Mouse (Mus musculus) ES-E14 (cell line): ENCODE measurements at regions not wholly inside any gene's neighbourhood (a gene's known extent, or its start where the extent isn't known, plus 50 kb on each side); places are given as distances from the start of the nearest gene placed in this dataset.

Source experiments
- DNase-seq: peaks from one replicate; pipeline ENCODE4 v3.0.0-alpha.2; 2013; ENCODE audit warnings: low read depth, low spot score
- H3K27ac ChIP-seq: 2 replicates; pipeline ENCODE4 v1.5.1; 2012; ENCODE audit warnings: low read depth, mild to moderate bottlenecking, low read length, moderate library complexity, mixed read lengths; ENCODE audit not compliant: poor library complexity, insufficient read depth, severe bottlenecking
- H3K36me3 ChIP-seq: 2 replicates; pipeline ENCODE4 v1.6.1; 2012; ENCODE audit warnings: mild to moderate bottlenecking, low read length, moderate library complexity, mixed read lengths; ENCODE audit not compliant: control insufficient read depth, poor library complexity, insufficient read depth, severe bottlenecking
- H3K4me1 ChIP-seq, 2 experiments: fragments of 150-350 bp in 1 of 2; sonication (generic) in 1 of 2; 2 replicates each; pipeline ENCODE4 v1.6.1; 2012; ENCODE audit warnings: low read length in 2 of 2, mild to moderate bottlenecking in 1 of 2, mixed read lengths in 1 of 2; ENCODE audit not compliant: control insufficient read depth in 2 of 2, insufficient read depth in 2 of 2, poor library complexity in 1 of 2
- H3K4me3 ChIP-seq, 2 experiments: fragments of 150-350 bp in 1 of 2; sonication (generic) in 1 of 2; 2 replicates each; pipeline ENCODE4 v1.5.1; 2012; ENCODE audit warnings: low read length in 2 of 2, low read depth in 1 of 2, mild to moderate bottlenecking in 1 of 2, mixed read lengths in 1 of 2; ENCODE audit not compliant: insufficient read depth in 1 of 2, poor library complexity in 1 of 2, severe bottlenecking in 1 of 2
- H3K9ac ChIP-seq: 2 replicates; pipeline ENCODE4 v1.6.1; 2012; ENCODE audit warnings: low read depth, mild to moderate bottlenecking, low read length, mixed read lengths; ENCODE audit not compliant: poor library complexity, insufficient read depth, severe bottlenecking
- H3K9me3 ChIP-seq: fragments of 150-350 bp; sonication (generic); 2 replicates; pipeline ENCODE4 v1.6.1; 2012; ENCODE audit warnings: low read depth, mild to moderate bottlenecking, low read length; ENCODE audit not compliant: control insufficient read depth, insufficient read depth
- CHD2 ChIP-seq: IDR thresholded peaks from 2 replicates; pipeline ENCODE4 v1.6.1; 2014; ENCODE audit warnings: mild to moderate bottlenecking, low read depth, low read length, inconsistent platforms
- HCFC1 ChIP-seq: IDR thresholded peaks from 2 replicates; pipeline ENCODE4 v1.6.1; 2012; ENCODE audit warnings: low read length, inconsistent platforms, borderline replicate concordance; ENCODE audit not compliant: insufficient read depth
- MAFK ChIP-seq: IDR thresholded peaks from 2 replicates; pipeline ENCODE4 v1.6.1; 2014; ENCODE audit warnings: mild to moderate bottlenecking, low read depth, low read length, inconsistent platforms; ENCODE audit not compliant: insufficient read depth
- ZC3H11A ChIP-seq: IDR thresholded peaks from 2 replicates; pipeline ENCODE4 v1.6.1; 2012; ENCODE audit warnings: low read depth, mild to moderate bottlenecking, inconsistent platforms, low read length, borderline replicate concordance
- ZNF384 ChIP-seq: IDR thresholded peaks from 2 replicates; pipeline ENCODE4 v1.6.1; 2012; ENCODE audit warnings: low read depth, low read length, inconsistent platforms
- in situ Hi-C, 2 experiments: fragments of 600-800 bp; cut with MboI; formaldehyde crosslinking; loops; one replicate each; pipeline ENCODE4 v1.15.1; 2025; ENCODE audit warnings: low sequenced_read_pairs in 2 of 2, inconsistent platforms in 1 of 2; ENCODE audit not compliant: unreplicated experiment in 2 of 2

DNA sequence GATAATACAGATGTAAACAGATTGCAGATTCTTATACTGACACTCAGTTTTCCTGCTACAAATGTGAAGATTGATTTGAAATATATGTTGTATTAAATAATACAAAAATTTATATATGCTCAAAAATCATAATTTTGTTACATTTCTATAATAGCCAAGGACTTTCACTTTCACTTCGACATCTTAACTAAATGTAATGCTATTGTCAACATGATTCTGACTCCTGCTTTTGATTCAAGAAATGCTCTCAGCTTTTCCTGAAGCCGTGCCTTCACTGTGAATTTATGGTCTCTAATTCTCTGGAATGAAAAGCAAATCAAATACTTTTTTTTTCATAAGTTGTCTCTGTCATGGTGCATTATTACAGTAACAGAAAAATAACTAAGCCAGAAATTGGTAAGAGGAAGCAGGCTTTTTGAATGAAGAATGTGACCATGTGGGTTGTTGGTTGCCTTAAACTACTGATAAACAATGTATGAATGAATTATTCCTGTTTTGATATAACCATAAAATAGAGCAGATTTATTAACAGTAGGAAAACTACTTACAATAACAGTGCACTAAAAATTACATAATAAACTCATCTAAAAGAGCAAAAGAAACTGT is 374.1 kb downstream of the Pdha2 start:
- H3K36me3 ChIP-seq, result no peaks in the 10 kb centered on the region
- no peaks in the 10 kb centered on the region for H3K9me3 ChIP-seq
- H3K9ac ChIP-seq, result no peak overlapping the region
- in situ Hi-C loops, result no loop called here
- H3K27ac ChIP-seq, result no peak overlapping the region
- H3K4me3 ChIP-seq, result no peak overlapping the region
- no peak for TF ChIP-seq ZNF384
- no peak for TF ChIP-seq HCFC1
- no peak for TF ChIP-seq CHD2
- TF ChIP-seq ZC3H11A, result no peak
- H3K4me1 ChIP-seq, result no peaks in the 10 kb centered on the region
- no peak for DNase-seq

DNA sequence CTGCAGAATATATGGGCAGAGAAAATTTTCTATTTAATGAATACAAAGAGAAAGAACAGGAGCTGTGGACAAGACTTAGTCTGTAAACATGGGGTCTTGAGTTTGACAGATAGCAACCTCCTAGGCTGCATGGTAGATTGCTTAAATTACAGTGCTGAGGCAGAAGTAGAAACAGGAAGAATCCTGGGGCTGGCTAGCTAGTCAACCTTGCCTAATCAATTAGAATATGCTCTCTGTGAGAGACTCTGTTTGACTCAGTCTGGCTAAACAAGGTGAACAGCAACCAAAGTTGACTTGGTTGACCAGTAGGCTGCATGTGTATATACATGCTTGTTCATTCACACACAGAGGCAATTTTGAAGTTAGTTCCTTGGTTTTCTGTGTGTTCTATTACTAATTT is 390.9 kb downstream of the Pdha2 start:
- no peaks in the 10 kb centered on the region for H3K9me3 ChIP-seq
- no peaks in the 10 kb centered on the region for H3K4me1 ChIP-seq
- in situ Hi-C loops, result no loop called here
- H3K4me3 ChIP-seq, result no peak overlapping the region
- no peak overlapping the region for H3K27ac ChIP-seq
- H3K9ac ChIP-seq, result no peak overlapping the region
- DNase-seq, result no peak
- TF ChIP-seq ZNF384, result no peak
- no peak for TF ChIP-seq HCFC1
- no peak for TF ChIP-seq MAFK
- TF ChIP-seq CHD2, result no peak
- no peak for TF ChIP-seq ZC3H11A
- no peaks in the 10 kb centered on the region for H3K36me3 ChIP-seq

DNA sequence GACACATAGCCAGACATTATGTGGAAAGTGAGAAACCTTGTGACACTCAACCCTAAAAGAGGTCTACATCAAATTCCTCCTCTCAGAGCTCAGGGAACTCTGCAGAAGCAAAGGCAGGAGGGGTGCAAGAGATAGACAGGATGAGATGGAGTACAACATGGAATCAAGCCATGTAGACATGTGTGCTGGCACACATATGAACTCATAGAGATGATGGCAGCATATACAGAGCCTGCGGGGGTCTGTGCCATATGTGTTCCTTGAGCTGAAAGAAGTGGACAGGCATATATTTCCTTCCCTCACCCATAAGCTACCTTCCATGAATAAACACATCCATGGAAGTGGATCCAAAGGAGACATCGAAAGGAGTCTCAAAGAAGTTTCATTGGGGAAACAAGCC is 406.6 kb downstream of the Pdha2 start:
- TF ChIP-seq MAFK, result no peak
- TF ChIP-seq CHD2, result no peak
- no peak for TF ChIP-seq ZC3H11A
- TF ChIP-seq ZNF384, result no peak
- TF ChIP-seq HCFC1, result no peak
- no peaks in the 10 kb centered on the region for H3K4me1 ChIP-seq
- in situ Hi-C loops, result no loop called here

DNA sequence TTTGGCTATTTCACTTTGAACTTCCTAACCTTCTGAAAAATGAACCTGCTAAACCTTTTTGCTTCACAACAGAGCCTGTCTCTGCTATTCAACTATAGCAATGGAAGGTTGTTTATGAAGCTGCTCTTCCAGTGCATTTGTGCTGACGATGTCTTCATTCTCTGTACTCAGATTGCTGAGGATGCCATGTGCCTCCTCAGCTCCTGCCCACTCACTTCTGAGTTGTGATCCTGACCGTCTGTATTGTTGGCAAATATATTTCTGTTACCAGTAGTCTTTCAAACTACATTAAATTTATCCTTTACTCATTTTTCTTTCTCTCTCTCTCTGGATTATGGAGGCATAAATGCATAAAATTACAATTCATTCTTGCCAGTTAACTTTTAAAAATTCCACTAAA is 419.2 kb downstream of the Pdha2 start:
- no peak overlapping the region for H3K27ac ChIP-seq
- H3K9me3 ChIP-seq, result no peaks in the 10 kb centered on the region
- no peaks in the 10 kb centered on the region for H3K36me3 ChIP-seq
- no peak for TF ChIP-seq MAFK
- TF ChIP-seq CHD2, result no peak
- TF ChIP-seq HCFC1, result no peak
- no peak for TF ChIP-seq ZC3H11A
- TF ChIP-seq ZNF384, result no peak
- no peak overlapping the region for H3K4me3 ChIP-seq
- H3K4me1 ChIP-seq, result no peaks in the 10 kb centered on the region
- in situ Hi-C loops, result no loop called here
- DNase-seq, result no peak
- no peak overlapping the region for H3K9ac ChIP-seq

More for the DNA sequence above, 406.6 kb downstream of the Pdha2 start:
- Histone ChIP-seq H3K9me3 (0 out of 2 replicates have a peak, but pooled peaks cover 2% of the 10 kb centered on the region), H3K27ac (no peak overlapping the region), H3K4me3 (no peak overlapping the region), H3K36me3 (no peaks in the 10 kb centered on the region), H3K9ac (no peak overlapping the region)
- DNase-seq, result no peak

DNA sequence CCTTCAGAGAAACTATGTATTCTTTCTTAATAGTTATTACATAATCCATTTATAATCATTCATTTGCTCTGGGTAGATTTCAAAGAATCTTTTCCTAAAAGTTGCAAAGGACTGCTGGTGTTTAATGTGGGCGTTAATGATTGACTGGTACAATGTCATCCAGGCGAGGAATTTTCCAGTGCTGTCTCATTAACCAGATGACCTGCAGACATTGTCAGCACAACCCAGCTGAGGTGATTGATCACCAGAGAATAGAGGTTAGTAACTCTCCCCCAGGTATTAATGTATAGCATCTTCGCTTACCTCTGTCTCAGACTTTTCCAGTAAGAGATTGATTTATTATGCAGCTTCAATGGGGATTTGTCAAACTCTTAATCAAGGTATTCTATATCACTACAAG is 426.5 kb downstream of the Pdha2 start:
- H3K9ac ChIP-seq, result no peak overlapping the region
- H3K4me1 ChIP-seq, result no peaks in the 10 kb centered on the region
- no peak for DNase-seq
- H3K27ac ChIP-seq, result no peak overlapping the region
- in situ Hi-C loops, result no loop called here
- no peak overlapping the region for H3K4me3 ChIP-seq
- no peaks in the 10 kb centered on the region for H3K9me3 ChIP-seq
- H3K36me3 ChIP-seq, result no peaks in the 10 kb centered on the region
- no peak for TF ChIP-seq ZC3H11A
- no peak for TF ChIP-seq HCFC1
- no peak for TF ChIP-seq CHD2
- TF ChIP-seq ZNF384, result no peak
- no peak for TF ChIP-seq MAFK
